9 mouse cellular contexts compared by ENCODE assay signal in genomic region chr9:72196626-72197330, GRCm38 (mm10).
DNase-seq lines count a peak whose midpoint lies in the region; ATAC-seq and TF ChIP-seq lines count a peak whose summit lies in the region.
"Had no signal": no experiment of that assay in that cellular context is flagged by ENCODE, and none has a peak within 500 bp of the region (broad histone marks: within the 10 kb centered on the region; RNA-seq: fewer than 3 reads in every experiment).

No protein-coding gene starts in this region.

- H3K27me3 ChIP-seq in limb, embryonic 14.5 days (ENCODE audit: control insufficient read depth, insufficient read depth, low read length): no peaks in the 10 kb centered on the region
- no peaks in the 10 kb centered on the region for H3K27me3 ChIP-seq in limb, embryonic 10.5 days (ENCODE audit: low read depth, poor library complexity, severe bottlenecking)
- H3K27me3 ChIP-seq: limb, embryonic 13.5 days had no signal

- no peak overlapping the region for H3K27ac ChIP-seq in limb, embryonic 14.5 days (replicated peaks; ENCODE audit: low read depth, low read length)
- H3K27ac ChIP-seq in limb, embryonic 10.5 days: no peak overlapping the region
- H3K27ac ChIP-seq: limb, embryonic 13.5 days had no signal

- peaks cover 4% of the 10 kb centered on the region; the same call in 1 of the 2 replicates for H3K4me1 ChIP-seq in limb, embryonic 14.5 days (ENCODE audit: control insufficient read depth, insufficient read depth, low read length)
- peaks cover 11% of the 10 kb centered on the region for H3K4me1 ChIP-seq in limb, embryonic 10.5 days

- H3K9me3 ChIP-seq in limb, embryonic 14.5 days (ENCODE audit: control insufficient read depth, low read length): no peaks in the 10 kb centered on the region
- H3K9me3 ChIP-seq in limb, embryonic 10.5 days (replicated peaks): no peaks in the 10 kb centered on the region
- H3K9me3 ChIP-seq: limb, embryonic 13.5 days had no signal

- no peak for TF ChIP-seq POLR2A in limb, embryonic 14.5 days (IDR thresholded peaks at IDR 0.05; ENCODE audit: borderline replicate concordance, extremely low read depth, insufficient read depth, insufficient read length)

- H3K9ac ChIP-seq in limb, embryonic 14.5 days (ENCODE audit: low read depth, low read length, severe bottlenecking): no peak overlapping the region
- H3K9ac ChIP-seq: limb, embryonic 13.5 days had no signal

- WGBS in limb, embryonic 14.5 days: 65% methylated on average over 10 of the region's 10 CpGs
- 84% methylated on average over 10 of the region's 10 CpGs for WGBS in limb, embryonic 10.5 days

- no peak overlapping the region for H3K4me3 ChIP-seq in limb, embryonic 14.5 days (replicated peaks; ENCODE audit: low read length)
- no peak overlapping the region for H3K4me3 ChIP-seq in limb, embryonic 10.5 days
- H3K4me3 ChIP-seq: limb, embryonic 13.5 days had no signal

- intact Hi-C loops in gastrocnemius, postnatal 14 days (cut with DNase I; ENCODE audit: low total_unique reads): loop anchor here (10.0 kb wide), 1 partner anchor 362 kb away; no protein-coding TSS in a partner anchor
- intact Hi-C loops in left cerebral cortex, postnatal 25 days (cut with DNase I): loop anchor here (5.0 to 10.0 kb wide), 2 partner anchors 81 to 552 kb away; no protein-coding TSS in a partner anchor

- DNase-seq in adrenal gland, postnatal 10 days: peak; percentile 26
- no peak for DNase-seq in adrenal gland, adult 8-10 months
- DNase-seq in limb, embryonic 14.5 days (ENCODE audit: low spot score): peak; percentile 66
- no peak for DNase-seq in limb, embryonic 10.5 days (ENCODE audit: low spot score)
- DNase-seq in gastrocnemius, postnatal 14 days: peak; percentile 36
- peak; percentile 29 to 77 for DNase-seq in left cerebral cortex, postnatal 25 days (ENCODE audit: low spot score in 2 of 2)

- H3K36me3 ChIP-seq in limb, embryonic 14.5 days (ENCODE audit: control insufficient read depth, insufficient read depth, low read length): no peaks in the 10 kb centered on the region
- H3K36me3 ChIP-seq in limb, embryonic 10.5 days: no peaks in the 10 kb centered on the region
- H3K36me3 ChIP-seq: limb, embryonic 13.5 days had no signal

- ATAC-seq in limb, embryonic 14.5 days (ENCODE audit: low FRiP score, low read depth): 0 out of 2 replicates have a peak, but pooled peaks have one; percentile 50
- no peak for ATAC-seq in erythroid progenitor cell, adult 5-6 weeks (replicated peaks; ENCODE audit: low FRiP score, poor library complexity, severe bottlenecking)
- ATAC-seq in cerebellum, adult (ENCODE audit: insufficient number of reproducible peaks, low FRiP score, low TSS enrichment): no peak

- H3K4me2 ChIP-seq in limb, embryonic 14.5 days (replicated peaks; ENCODE audit: low read depth, low read length, severe bottlenecking): no peak overlapping the region
- H3K4me2 ChIP-seq: limb, embryonic 13.5 days had no signal

Comparison
In these comparisons a context has a peak if more than half of its experiments do, and no peak if none do; other contexts are left out.
1. DNase-seq: peak in adrenal gland, postnatal 10 days (single experiment), limb, embryonic 14.5 days (single experiment), gastrocnemius, postnatal 14 days (single experiment) and left cerebral cortex, postnatal 25 days (2 of 2); none in adrenal gland, adult 8-10 months (single experiment) and limb, embryonic 10.5 days (single experiment).